Mouse (Mus musculus) heart, embryonic 15.5 days (tissue): ENCODE data around the gene Tenm2. TPM values are rescaled to one million over a fixed set of nuclear protein-coding genes. Genes with fewer than 3 reads are reported as not detected.

Source experiments
- ATAC-seq: fragments of 200-750 bp; cut with Nextera tagmentation; replicated peaks from 2 replicates; pipeline ENCODE4 v1.8.0; 2017; ENCODE audit warnings: low read depth, moderate TSS enrichment; ENCODE audit not compliant: insufficient number of reproducible peaks, insufficient read depth, low FRiP score
- H3K27ac ChIP-seq: fragments of 300-500 bp; sonication (generic); 2 replicates; pipeline ENCODE4 v1.5.1; 2015; ENCODE audit warnings: mild to moderate bottlenecking, inconsistent platforms
- H3K27me3 ChIP-seq: fragments of 300-500 bp; sonication (generic); 2 replicates; pipeline ENCODE4 v1.6.1; 2015; ENCODE audit warnings: inconsistent platforms
- H3K36me3 ChIP-seq: fragments of 300-500 bp; sonication (generic); 2 replicates; pipeline ENCODE4 v1.6.1; 2015; ENCODE audit warnings: mild to moderate bottlenecking, inconsistent platforms
- H3K4me1 ChIP-seq: fragments of 300-500 bp; sonication (generic); replicated peaks from 2 replicates; pipeline ENCODE4 v1.6.1; 2015; ENCODE audit warnings: inconsistent platforms
- H3K4me2 ChIP-seq: fragments of 300-500 bp; sonication (generic); 2 replicates; pipeline ENCODE4 v1.6.1; 2015; ENCODE audit warnings: inconsistent platforms, mild to moderate bottlenecking, moderate library complexity
- H3K4me3 ChIP-seq: fragments of 300-500 bp; sonication (generic); 2 replicates; pipeline ENCODE4 v1.5.1; 2015; ENCODE audit warnings: mild to moderate bottlenecking, inconsistent platforms
- H3K9ac ChIP-seq: fragments of 300-500 bp; sonication (generic); 2 replicates; pipeline ENCODE4 v1.6.1; 2015; ENCODE audit warnings: mild to moderate bottlenecking, inconsistent platforms
- H3K9me3 ChIP-seq: fragments of 300-500 bp; sonication (generic); replicated peaks from 2 replicates; pipeline ENCODE4 v1.6.1; 2016; ENCODE audit warnings: inconsistent platforms
- WGBS: fragments of 180-500 bp; shearing (Covaris S2); methylation state at CpG from one replicate; pipeline ENCODE4 v1.1.7; 2015; ENCODE audit warnings: mixed read lengths; 5-methylcytosine and 5-hydroxymethylcytosine counted together
- polyA plus RNA-seq: library from polyadenylated mRNA; unstranded; fragments of >200 nt; fragmentation: Nextera tagmentation; extraction: Ambion mirVana; gene quantifications from 2 replicates; pipeline ENCODE4 v1.2.1, GENCODE M21; 2015

Gene Tenm2
- polyA plus RNA-seq, 1 experiment from 2014 or later, result 0.49 TPM

DNA sequence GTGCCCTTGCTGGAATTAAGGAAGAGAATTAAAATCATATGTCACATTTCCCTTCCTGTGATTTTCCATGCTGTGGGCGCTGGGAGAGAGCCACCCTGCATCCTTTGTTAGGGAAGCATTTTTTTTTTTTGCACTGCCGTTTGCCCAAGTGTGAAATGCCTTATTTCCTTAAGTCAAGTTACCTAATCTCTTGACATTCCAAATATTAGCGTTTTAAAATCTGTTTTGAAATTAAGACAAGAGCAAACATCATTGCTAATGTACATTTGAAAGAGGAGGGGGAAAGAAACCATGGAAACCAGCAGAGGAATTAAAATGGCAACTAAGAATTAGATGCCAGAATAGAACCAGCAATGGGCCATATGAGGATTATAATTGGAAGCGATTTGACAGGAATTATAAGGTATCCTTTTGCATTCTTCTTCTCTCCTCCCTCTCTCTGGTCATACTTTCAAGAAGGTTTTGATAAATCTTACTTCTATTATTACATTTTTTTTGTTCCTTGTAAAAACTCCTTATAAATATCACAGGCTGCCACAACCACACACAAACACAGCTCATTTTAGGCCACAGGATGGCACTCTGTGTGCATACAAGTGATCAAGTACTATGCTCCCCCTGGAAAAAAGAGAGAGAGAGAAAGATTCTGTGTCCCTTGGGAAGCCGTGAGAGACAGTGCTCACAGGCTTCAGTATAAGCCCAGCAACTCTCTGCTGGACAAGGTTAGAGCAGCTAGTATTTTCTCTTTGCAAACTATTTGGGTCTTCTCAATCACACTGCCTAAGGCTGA, 246.8 kb downstream of the Tenm2 start:
- Histone ChIP-seq H3K4me1 (no peaks in the 10 kb centered on the region), H3K9ac (no peak overlapping the region), H3K4me3 (no peak overlapping the region), H3K4me2 (no peak overlapping the region; the same call in 1 of the 2 replicates), H3K27me3 (no peaks in the 10 kb centered on the region), H3K27ac (no peak overlapping the region), H3K36me3 (no peaks in the 10 kb centered on the region), H3K9me3 (no peaks in the 10 kb centered on the region)
- WGBS, result 41% methylated on average over 5 of the region's 5 CpGs
- no peak for ATAC-seq

DNA sequence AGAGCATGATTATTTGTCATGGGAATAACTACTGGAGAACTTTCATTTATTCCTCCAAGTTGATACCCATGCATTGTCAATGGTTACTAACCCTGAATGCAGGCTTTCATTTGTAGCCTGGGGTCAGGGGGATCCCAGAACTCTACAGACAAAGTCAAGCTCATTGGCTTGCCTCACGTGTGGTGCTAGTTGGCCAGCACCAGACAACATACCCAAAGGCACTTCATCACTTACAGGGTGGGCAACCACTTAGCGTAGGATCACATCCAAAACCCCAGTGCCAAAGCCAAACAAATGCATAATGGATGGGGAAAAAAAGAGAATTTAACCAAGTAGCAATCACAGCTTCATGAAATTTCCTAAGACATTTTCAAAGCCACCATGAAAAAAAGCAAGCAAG, 261.6 kb downstream of the Tenm2 start:
- Histone ChIP-seq H3K4me1 (no peaks in the 10 kb centered on the region), H3K27me3 (no peaks in the 10 kb centered on the region), H3K4me2 (no peak overlapping the region), H3K27ac (no peak overlapping the region), H3K9me3 (no peaks in the 10 kb centered on the region), H3K4me3 (no peak overlapping the region), H3K36me3 (no peaks in the 10 kb centered on the region), H3K9ac (no peak overlapping the region)
- ATAC-seq, result no peak
- WGBS, result 75% methylated on average over 2 of the region's 2 CpGs

GRCm38 (mm10) chr11:36958102-36958501, 277.7 kb downstream of the Tenm2 start:
- Histone ChIP-seq H3K27ac (no peak overlapping the region), H3K27me3 (no peaks in the 10 kb centered on the region), H3K36me3 (no peaks in the 10 kb centered on the region), H3K9ac (no peak overlapping the region), H3K9me3 (no peaks in the 10 kb centered on the region), H3K4me3 (no peak overlapping the region), H3K4me2 (no peak overlapping the region), H3K4me1 (no peaks in the 10 kb centered on the region)
- ATAC-seq, result no peak
- WGBS, result 77% methylated on average over 5 of the region's 5 CpGs

DNA sequence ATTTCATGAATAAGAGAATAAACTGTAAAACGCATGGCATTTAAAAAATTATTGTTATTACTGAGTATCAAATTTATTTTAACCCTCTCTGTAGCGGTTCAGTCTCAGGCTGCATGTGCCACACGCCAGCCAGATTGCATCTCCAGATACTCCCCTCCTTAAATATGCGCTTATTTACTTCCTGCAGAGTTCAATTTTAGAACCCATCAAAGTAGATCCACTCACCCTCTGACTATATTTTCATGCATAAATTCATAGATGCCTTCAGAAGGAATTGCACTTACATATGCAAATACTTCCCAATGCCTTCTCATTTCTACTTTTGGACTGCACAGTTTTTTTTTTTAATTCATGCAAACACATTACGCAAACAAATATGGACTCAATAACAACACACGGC, 294.3 kb downstream of the Tenm2 start:
- no peak overlapping the region for H3K27ac ChIP-seq
- 89% methylated on average over 6 of the region's 6 CpGs for WGBS
- H3K4me1 ChIP-seq, result no peaks in the 10 kb centered on the region
- no peak overlapping the region for H3K4me3 ChIP-seq
- no peaks in the 10 kb centered on the region for H3K9me3 ChIP-seq
- H3K9ac ChIP-seq, result no peak overlapping the region
- ATAC-seq, result no peak
- no peaks in the 10 kb centered on the region for H3K27me3 ChIP-seq
- H3K4me2 ChIP-seq, result no peak overlapping the region
- no peaks in the 10 kb centered on the region for H3K36me3 ChIP-seq

GRCm38 (mm10) chr11:36940557-36941110, 295.1 kb downstream of the Tenm2 start:
- Histone ChIP-seq H3K4me1 (no peaks in the 10 kb centered on the region), H3K9me3 (no peaks in the 10 kb centered on the region), H3K9ac (no peak overlapping the region), H3K27me3 (no peaks in the 10 kb centered on the region), H3K4me3 (no peak overlapping the region), H3K36me3 (no peaks in the 10 kb centered on the region), H3K4me2 (no peak overlapping the region), H3K27ac (no peak overlapping the region)
- no peak for ATAC-seq
- WGBS, result 43% methylated on average over 7 of the region's 7 CpGs

DNA sequence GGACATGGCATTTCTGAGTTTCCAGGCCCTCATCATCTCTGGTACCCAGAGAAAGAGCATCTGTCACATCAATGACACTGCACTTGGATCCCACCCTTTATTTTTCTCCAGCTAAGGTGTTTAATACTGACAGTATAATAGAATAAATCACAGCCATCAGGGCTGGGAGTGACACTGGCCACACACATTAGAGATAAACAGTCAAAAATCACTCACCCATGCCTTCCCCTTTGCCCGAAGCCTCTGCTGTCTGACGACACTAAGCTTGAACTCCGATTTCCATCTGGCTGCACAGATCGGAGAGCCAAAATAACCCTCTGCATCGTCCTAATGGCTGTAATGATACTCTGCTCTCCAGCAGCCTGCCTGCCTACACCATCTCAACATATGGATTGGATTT, 305.9 kb downstream of the Tenm2 start:
- no peaks in the 10 kb centered on the region for H3K27me3 ChIP-seq
- WGBS, result 73% methylated on average over 5 of the region's 5 CpGs
- no peaks in the 10 kb centered on the region for H3K36me3 ChIP-seq
- no peak overlapping the region for H3K4me2 ChIP-seq
- H3K4me3 ChIP-seq, result no peak overlapping the region
- no peak for ATAC-seq
- no peak overlapping the region for H3K9ac ChIP-seq
- no peak overlapping the region for H3K27ac ChIP-seq
- H3K4me1 ChIP-seq, result no peaks in the 10 kb centered on the region
- H3K9me3 ChIP-seq, result no peaks in the 10 kb centered on the region

- no peak overlapping the region for H3K4me3 ChIP-seq
- H3K9me3 ChIP-seq, result no peaks in the 10 kb centered on the region
- no peaks in the 10 kb centered on the region for H3K27me3 ChIP-seq
- H3K4me2 ChIP-seq, result no peak overlapping the region
- ATAC-seq, result no peak
- 77% methylated on average over 9 of the region's 9 CpGs for WGBS
- H3K9ac ChIP-seq, result no peak overlapping the region
- H3K4me1 ChIP-seq, result no peaks in the 10 kb centered on the region
- no peak overlapping the region for H3K27ac ChIP-seq
- H3K36me3 ChIP-seq, result no peaks in the 10 kb centered on the region
Observed at GRCm38 (mm10) chr11:36926705-36927406, 308.9 kb downstream of the Tenm2 start.

GRCm38 (mm10) chr11:36919301-36919700, 316.5 kb downstream of the Tenm2 start:
- Histone ChIP-seq H3K9me3 (no peaks in the 10 kb centered on the region), H3K27ac (no peak overlapping the region), H3K27me3 (no peaks in the 10 kb centered on the region), H3K4me2 (no peak overlapping the region), H3K4me1 (no peaks in the 10 kb centered on the region), H3K9ac (no peak overlapping the region), H3K4me3 (no peak overlapping the region), H3K36me3 (no peaks in the 10 kb centered on the region)
- WGBS, result 82% methylated on average over 6 of the region's 6 CpGs
- no peak for ATAC-seq

GRCm38 (mm10) chr11:36911406-36911805, 324.4 kb downstream of the Tenm2 start:
- H3K4me3 ChIP-seq, result no peak overlapping the region
- WGBS, result 74% methylated on average over 4 of the region's 4 CpGs
- H3K36me3 ChIP-seq, result no peaks in the 10 kb centered on the region
- no peaks in the 10 kb centered on the region for H3K4me1 ChIP-seq
- no peaks in the 10 kb centered on the region for H3K9me3 ChIP-seq
- ATAC-seq, result no peak
- no peak overlapping the region for H3K27ac ChIP-seq
- no peak overlapping the region for H3K4me2 ChIP-seq
- H3K9ac ChIP-seq, result no peak overlapping the region
- H3K27me3 ChIP-seq, result no peaks in the 10 kb centered on the region

DNA sequence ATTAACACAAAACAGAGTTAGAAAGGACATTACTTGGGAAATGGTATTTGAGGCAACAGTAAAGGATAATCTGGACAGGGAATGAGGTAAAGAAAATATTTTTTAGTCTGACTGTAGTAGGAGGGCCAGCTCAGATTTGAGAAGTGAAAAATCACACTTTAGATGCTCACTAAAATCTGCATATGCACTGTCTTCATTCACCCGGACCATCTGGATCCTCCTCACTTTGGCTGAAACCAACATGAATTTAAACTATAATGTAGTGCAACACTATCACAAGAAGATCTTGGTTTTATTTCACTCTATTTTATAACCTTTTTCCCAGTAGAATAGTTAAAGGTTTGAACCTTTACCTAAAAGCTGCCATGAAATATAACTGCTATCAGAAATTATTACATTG, 326.7 kb downstream of the Tenm2 start:
- no peaks in the 10 kb centered on the region for H3K36me3 ChIP-seq
- no peak overlapping the region for H3K4me3 ChIP-seq
- no peaks in the 10 kb centered on the region for H3K4me1 ChIP-seq
- no peaks in the 10 kb centered on the region for H3K9me3 ChIP-seq
- no peak overlapping the region for H3K4me2 ChIP-seq
- H3K9ac ChIP-seq, result no peak overlapping the region
- H3K27ac ChIP-seq, result no peak overlapping the region
- no peaks in the 10 kb centered on the region for H3K27me3 ChIP-seq
- ATAC-seq, result no peak
- WGBS, result 68% methylated on average over 1 of the region's 1 CpGs

DNA sequence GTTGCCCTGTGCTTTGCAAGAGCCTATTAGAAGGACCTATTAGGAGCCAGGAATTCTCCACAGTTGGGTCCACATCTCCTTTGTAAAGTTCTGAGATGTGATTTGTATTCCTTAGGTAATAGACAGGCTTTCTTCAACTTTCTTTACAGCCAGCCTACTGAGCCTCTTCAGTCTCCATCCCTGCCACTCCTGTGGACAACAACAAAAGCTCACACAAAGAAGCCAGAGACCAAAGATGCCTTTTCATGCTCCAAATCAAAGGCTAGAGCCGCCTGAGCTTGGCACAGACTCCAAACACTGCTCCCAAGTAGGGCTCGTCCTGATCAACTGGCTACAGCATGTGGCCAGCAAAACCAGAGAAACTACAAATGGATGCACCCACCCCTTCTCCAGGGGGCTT, 333.5 kb downstream of the Tenm2 start:
- H3K4me1 ChIP-seq, result no peaks in the 10 kb centered on the region
- no peak overlapping the region for H3K9ac ChIP-seq
- 47% methylated on average over 2 of the region's 2 CpGs for whole genome bisulfite sequencing
- H3K4me2 ChIP-seq, result no peak overlapping the region
- H3K27ac ChIP-seq, result no peak overlapping the region
- H3K36me3 ChIP-seq, result no peaks in the 10 kb centered on the region
- H3K4me3 ChIP-seq, result no peak overlapping the region
- H3K27me3 ChIP-seq, result no peaks in the 10 kb centered on the region
- H3K9me3 ChIP-seq, result no peaks in the 10 kb centered on the region
- no peak for ATAC-seq
